Mouse (Mus musculus): ENCODE results near the gene Olfr732. TPM values are rescaled to one million over a fixed set of nuclear protein-coding genes. Genes with fewer than 3 reads are reported as not detected.

Olfr732 gene
- not detected in 2 replicates for polyA plus RNA-seq (2014; fragmentation: Nextera tagmentation; extraction: Ambion mirVana)

DNA sequence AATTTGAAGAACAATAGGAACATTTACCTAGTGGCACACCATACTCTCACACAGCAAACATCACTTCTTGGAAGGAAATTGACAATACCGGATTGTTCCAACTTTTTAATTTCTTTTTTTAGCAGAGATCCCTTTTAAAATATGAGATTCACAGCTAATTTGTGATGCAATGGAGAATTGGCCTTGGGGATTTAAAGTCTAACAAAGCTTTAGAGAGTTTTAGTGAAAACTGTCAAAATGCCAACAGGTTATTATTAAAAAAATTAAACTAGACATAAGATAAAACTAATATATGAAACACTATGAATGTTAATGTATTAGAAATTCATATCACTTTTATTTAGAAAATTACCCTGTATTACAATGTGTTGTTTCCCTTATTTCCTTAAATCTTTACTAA lies at the start of gene Olfr732:
Olfr732 (minus strand) TSS at position 101 of the 400 bp plus-strand sequence.
- WGBS, result 93% methylated on average over 1 of the region's 1 CpGs
- DNase-seq (ENCODE audit: low spot score), result no peak
- Histone ChIP-seq H3K9me3 (ENCODE audit: control insufficient read depth, low read length) (no peaks in the 10 kb centered on the region), H3K36me3 (ENCODE audit: control insufficient read depth, insufficient read depth, low read length) (no peaks in the 10 kb centered on the region), H3K27ac (replicated peaks; ENCODE audit: low read depth, low read length) (no peak within 1 kb of the TSS), H3K27me3 (replicated peaks; ENCODE audit: control insufficient read depth, insufficient read depth, low read length) (no peaks in the 10 kb centered on the region), H3K4me3 (ENCODE audit: low read depth, low read length) (no peak within 1 kb of the TSS), H3K4me1 (ENCODE audit: control insufficient read depth, insufficient read depth, low read length) (no peaks in the 10 kb centered on the region), H3K4me2 (ENCODE audit: low read depth, low read length) (no peak within 1 kb of the TSS), H3K9ac (ENCODE audit: low read depth, low read length) (no peak within 1 kb of the TSS)
- ATAC-seq (ENCODE audit: low read depth), result no peak

DNA sequence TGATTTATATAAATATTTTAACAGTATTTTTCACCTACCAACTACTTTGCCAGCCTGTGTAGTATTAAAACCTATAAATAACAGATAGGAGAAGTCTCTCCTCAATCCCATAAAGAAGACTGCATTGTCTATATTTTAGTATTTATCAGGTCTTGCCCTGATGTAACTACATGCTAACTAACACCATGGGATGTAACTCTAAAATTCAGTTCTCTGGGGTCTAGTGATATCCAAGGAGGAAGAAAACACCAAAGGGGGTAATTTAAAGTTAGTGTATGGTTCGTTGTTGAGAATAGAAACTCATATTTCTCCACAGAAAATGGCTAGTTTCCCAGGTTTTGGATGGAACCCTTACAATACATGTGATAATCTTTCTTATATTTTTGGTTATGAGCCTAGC lies 42.7 kb upstream of the Olfr732 start, which contains the start of gene Olfr734:
Olfr734 (minus strand) TSS at position 101 of the 400 bp plus-strand sequence.
- ATAC-seq (ENCODE audit: low read depth) (no peak), DNase-seq (ENCODE audit: low spot score) (no peak)
- Histone ChIP-seq H3K27ac (replicated peaks; ENCODE audit: low read depth, low read length) (no peak within 1 kb of the TSS), H3K9ac (ENCODE audit: low read depth, low read length) (no peak within 1 kb of the TSS), H3K4me3 (ENCODE audit: low read depth, low read length) (no peak within 1 kb of the TSS), H3K9me3 (ENCODE audit: control insufficient read depth, low read length) (no peaks in the 10 kb centered on the region), H3K4me1 (ENCODE audit: control insufficient read depth, insufficient read depth, low read length) (no peaks in the 10 kb centered on the region), H3K27me3 (replicated peaks; ENCODE audit: control insufficient read depth, insufficient read depth, low read length) (no peaks in the 10 kb centered on the region), H3K36me3 (ENCODE audit: control insufficient read depth, insufficient read depth, low read length) (no peaks in the 10 kb centered on the region), H3K4me2 (ENCODE audit: low read depth, low read length) (no peak within 1 kb of the TSS)
- 68% methylated on average over 1 of the region's 1 CpGs for WGBS

DNA sequence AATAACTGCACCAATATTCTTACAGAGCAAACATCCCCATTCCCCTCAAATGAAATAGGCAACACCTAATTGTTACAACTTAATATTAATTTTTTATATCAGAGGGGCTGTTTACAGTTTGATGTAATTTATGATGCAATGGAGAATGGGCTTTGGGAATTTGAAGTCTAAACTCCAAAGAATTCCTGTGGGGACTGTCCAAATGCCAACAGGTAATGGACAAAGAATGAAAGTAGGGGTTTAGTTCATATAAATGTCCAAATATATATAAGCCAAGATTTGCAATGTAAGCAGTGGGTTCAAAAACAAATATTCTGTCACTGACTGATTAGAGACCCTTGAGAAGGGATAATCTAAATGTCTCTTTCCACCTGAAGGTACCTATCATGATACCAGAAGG lies 17.4 kb upstream of the Olfr732 start, which contains the start of gene Olfr733:
Olfr733 (minus strand) TSS at position 101 of the 400 bp plus-strand sequence.
- Histone ChIP-seq H3K4me2 (ENCODE audit: low read depth, low read length) (no peak within 1 kb of the TSS), H3K9ac (ENCODE audit: low read depth, low read length) (no peak within 1 kb of the TSS)

DNA sequence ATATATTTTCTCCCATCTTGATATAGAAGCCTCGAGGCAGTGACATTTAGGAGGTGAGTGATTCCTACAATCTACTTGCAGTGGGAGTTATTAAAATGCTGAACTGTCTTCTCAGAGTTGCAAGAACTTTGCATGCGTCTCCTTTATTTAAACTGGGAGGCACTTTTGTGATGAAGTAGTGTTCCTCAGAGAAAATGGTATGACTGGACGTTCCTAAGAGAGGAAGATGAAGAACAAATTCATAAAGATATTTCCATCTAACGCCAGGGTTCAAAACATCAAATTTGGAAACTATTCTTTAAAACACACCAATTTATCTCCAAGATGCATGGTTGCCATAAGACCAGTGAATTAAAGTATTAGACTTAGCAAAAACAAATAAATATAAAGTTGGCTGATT lies 42.2 kb downstream of the Olfr732 start, which contains the start of gene Olfr731:
Olfr731 (minus strand) TSS at position 101 of the 400 bp plus-strand sequence.
- DNase-seq (ENCODE audit: low spot score), result no peak
- H3K4me2 ChIP-seq (ENCODE audit: low read depth, low read length), result no peak within 1 kb of the TSS

More for the DNA sequence above, 17.4 kb upstream of the Olfr732 start, which contains the start of gene Olfr733:
- no peaks in the 10 kb centered on the region for H3K27me3 ChIP-seq (replicated peaks; ENCODE audit: control insufficient read depth, insufficient read depth, low read length)
- no peak for ATAC-seq (ENCODE audit: low read depth)
- H3K4me3 ChIP-seq (ENCODE audit: low read depth, low read length), result no peak within 1 kb of the TSS
- no peaks in the 10 kb centered on the region for H3K36me3 ChIP-seq (ENCODE audit: control insufficient read depth, insufficient read depth, low read length)
- no peaks in the 10 kb centered on the region for H3K9me3 ChIP-seq (ENCODE audit: control insufficient read depth, low read length)
- no peak within 1 kb of the TSS for H3K27ac ChIP-seq (replicated peaks; ENCODE audit: low read depth, low read length)
- no peak for DNase-seq (ENCODE audit: low spot score)
- no peaks in the 10 kb centered on the region for H3K4me1 ChIP-seq (ENCODE audit: control insufficient read depth, insufficient read depth, low read length)

More for the DNA sequence above, 42.2 kb downstream of the Olfr732 start, which contains the start of gene Olfr731:
- no peak within 1 kb of the TSS for H3K9ac ChIP-seq (ENCODE audit: low read depth, low read length)
- ATAC-seq (ENCODE audit: low read depth), result no peak
- H3K27ac ChIP-seq (replicated peaks; ENCODE audit: low read depth, low read length), result no peak within 1 kb of the TSS
- H3K4me1 ChIP-seq (ENCODE audit: control insufficient read depth, insufficient read depth, low read length), result no peaks in the 10 kb centered on the region
- 79% methylated on average over 4 of the region's 4 CpGs for WGBS
- H3K4me3 ChIP-seq (ENCODE audit: low read depth, low read length), result no peak within 1 kb of the TSS
- H3K9me3 ChIP-seq (ENCODE audit: control insufficient read depth, low read length), result no peaks in the 10 kb centered on the region
- H3K36me3 ChIP-seq (ENCODE audit: control insufficient read depth, insufficient read depth, low read length), result no peaks in the 10 kb centered on the region
- no peaks in the 10 kb centered on the region for H3K27me3 ChIP-seq (replicated peaks; ENCODE audit: control insufficient read depth, insufficient read depth, low read length)

Other genes starting within 250 kb of the Olfr732 start
- gene Olfr725, start 243.8 kb downstream of the Olfr732 start, polyA plus RNA-seq (2014; fragmentation: Nextera tagmentation; extraction: Ambion mirVana), result not detected in 2 replicates
- gene Olfr726, start 193.3 kb downstream of the Olfr732 start, polyA plus RNA-seq (2014; fragmentation: Nextera tagmentation; extraction: Ambion mirVana), result not detected in 2 replicates
- gene Olfr727, start 161.0 kb downstream of the Olfr732 start, polyA plus RNA-seq (2014; fragmentation: Nextera tagmentation; extraction: Ambion mirVana), result 0.10 TPM in 1 of 2 replicates, not detected in the other
- gene Olfr728, start 141.5 kb downstream of the Olfr732 start, polyA plus RNA-seq (2014; fragmentation: Nextera tagmentation; extraction: Ambion mirVana), result not detected in 2 replicates
- gene Olfr729, start 131.3 kb downstream of the Olfr732 start, polyA plus RNA-seq (2014; fragmentation: Nextera tagmentation; extraction: Ambion mirVana), result not detected in 2 replicates
- not detected in 2 replicates for gene Olfr730, start 96.0 kb downstream of the Olfr732 start, polyA plus RNA-seq (2014; fragmentation: Nextera tagmentation; extraction: Ambion mirVana)
- gene Olfr731, start 42.3 kb downstream of the Olfr732 start, polyA plus RNA-seq (2014; fragmentation: Nextera tagmentation; extraction: Ambion mirVana), result not detected in 2 replicates
- gene Olfr733, start 17.3 kb upstream of the Olfr732 start, polyA plus RNA-seq (2014; fragmentation: Nextera tagmentation; extraction: Ambion mirVana), result not detected in 2 replicates
- not detected in 2 replicates for gene Olfr734, start 42.6 kb upstream of the Olfr732 start, polyA plus RNA-seq (2014; fragmentation: Nextera tagmentation; extraction: Ambion mirVana)
- not detected in 2 replicates for gene Olfr735, start 64.7 kb upstream of the Olfr732 start, polyA plus RNA-seq (2014; fragmentation: Nextera tagmentation; extraction: Ambion mirVana)
- gene Tlr11, start 73.7 kb upstream of the Olfr732 start, polyA plus RNA-seq (2014; fragmentation: Nextera tagmentation; extraction: Ambion mirVana), result not detected in 2 replicates
- 0.20 TPM in 1 of 2 replicates, not detected in the other for gene Olfr736, start 97.0 kb upstream of the Olfr732 start, polyA plus RNA-seq (2014; fragmentation: Nextera tagmentation; extraction: Ambion mirVana)
- not detected in 2 replicates for gene Olfr738, start 123.4 kb upstream of the Olfr732 start, polyA plus RNA-seq (2014; fragmentation: Nextera tagmentation; extraction: Ambion mirVana)
- not detected in 2 replicates for gene Olfr739, start 134.4 kb upstream of the Olfr732 start, polyA plus RNA-seq (2014; fragmentation: Nextera tagmentation; extraction: Ambion mirVana)
- not detected in 2 replicates for gene Olfr740, start 161.3 kb upstream of the Olfr732 start, polyA plus RNA-seq (2014; fragmentation: Nextera tagmentation; extraction: Ambion mirVana)
- not detected in 2 replicates for gene Olfr741, start 188.5 kb upstream of the Olfr732 start, polyA plus RNA-seq (2014; fragmentation: Nextera tagmentation; extraction: Ambion mirVana)
- not detected in 2 replicates for gene Olfr742, start 219.4 kb upstream of the Olfr732 start, polyA plus RNA-seq (2014; fragmentation: Nextera tagmentation; extraction: Ambion mirVana)
- not detected in 2 replicates for gene Olfr743, start 237.6 kb upstream of the Olfr732 start, polyA plus RNA-seq (2014; fragmentation: Nextera tagmentation; extraction: Ambion mirVana)

Measured in embryonic facial prominence, embryonic 14.5 days (tissue).